Mouse (Mus musculus): ENCODE data around the gene Hydin. TPM values are rescaled to one million over a fixed set of nuclear protein-coding genes. Genes with fewer than 3 reads are reported as not detected.
"Not testable (repeated sequence)": the region's sequence is repeated elsewhere in the genome, so short reads cannot be mapped to it uniquely, and the experiment has no call there.

The Hydin gene
- polyA plus RNA-seq, 2 experiments from 2014 or later, result 0.44 TPM; not detected in 1

DNA sequence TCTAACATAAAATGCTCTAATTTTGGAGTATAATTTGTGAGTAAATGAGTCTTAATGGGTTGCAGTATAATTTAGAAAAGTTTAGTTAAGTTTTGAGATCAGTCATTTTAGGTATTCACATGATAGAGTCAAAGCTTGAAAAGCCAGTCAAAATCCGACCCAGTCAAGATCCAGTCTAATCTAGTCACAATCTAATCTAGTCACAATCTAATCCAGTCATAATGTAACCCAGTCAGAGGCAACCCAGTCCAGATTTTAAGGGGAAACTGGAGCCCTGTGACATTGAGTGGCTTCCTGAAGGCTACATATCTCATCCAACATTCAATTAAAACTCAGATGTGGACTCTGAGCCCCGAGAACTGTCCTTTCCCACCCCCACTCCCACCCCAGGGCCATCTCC is 72.7 kb downstream of the Hydin start:
- ATAC-seq, result no peak

DNA sequence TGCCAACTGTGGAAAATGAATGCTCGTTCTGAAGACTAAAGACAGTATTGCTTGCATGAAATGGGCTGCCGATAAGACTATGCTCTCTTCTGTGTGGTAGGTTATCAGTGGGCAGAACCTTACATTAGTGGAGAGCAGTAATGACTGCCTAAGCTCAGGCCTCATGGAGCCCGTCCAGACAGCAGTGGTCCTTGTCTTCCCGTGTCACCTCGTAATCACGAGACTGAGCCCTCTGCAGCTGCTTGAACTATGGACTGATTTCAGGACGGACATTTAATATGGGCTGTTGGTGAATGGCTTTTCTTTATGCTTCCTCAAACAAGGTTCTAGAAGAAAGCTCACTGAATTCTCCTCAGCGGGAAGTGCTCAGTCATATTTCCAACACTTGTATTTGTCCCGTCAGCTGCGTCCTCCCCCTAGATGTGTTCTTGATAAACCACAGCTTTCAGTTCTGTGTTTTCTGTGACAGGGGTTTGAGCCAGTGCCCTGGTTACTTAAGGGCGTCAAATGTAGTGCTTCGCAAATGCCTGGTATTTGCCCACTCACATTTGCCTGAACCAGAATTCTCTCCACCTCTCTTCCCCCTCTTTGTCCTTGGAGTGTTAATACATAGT is 73.4 kb downstream of the Hydin start:
- no peak for ATAC-seq

DNA sequence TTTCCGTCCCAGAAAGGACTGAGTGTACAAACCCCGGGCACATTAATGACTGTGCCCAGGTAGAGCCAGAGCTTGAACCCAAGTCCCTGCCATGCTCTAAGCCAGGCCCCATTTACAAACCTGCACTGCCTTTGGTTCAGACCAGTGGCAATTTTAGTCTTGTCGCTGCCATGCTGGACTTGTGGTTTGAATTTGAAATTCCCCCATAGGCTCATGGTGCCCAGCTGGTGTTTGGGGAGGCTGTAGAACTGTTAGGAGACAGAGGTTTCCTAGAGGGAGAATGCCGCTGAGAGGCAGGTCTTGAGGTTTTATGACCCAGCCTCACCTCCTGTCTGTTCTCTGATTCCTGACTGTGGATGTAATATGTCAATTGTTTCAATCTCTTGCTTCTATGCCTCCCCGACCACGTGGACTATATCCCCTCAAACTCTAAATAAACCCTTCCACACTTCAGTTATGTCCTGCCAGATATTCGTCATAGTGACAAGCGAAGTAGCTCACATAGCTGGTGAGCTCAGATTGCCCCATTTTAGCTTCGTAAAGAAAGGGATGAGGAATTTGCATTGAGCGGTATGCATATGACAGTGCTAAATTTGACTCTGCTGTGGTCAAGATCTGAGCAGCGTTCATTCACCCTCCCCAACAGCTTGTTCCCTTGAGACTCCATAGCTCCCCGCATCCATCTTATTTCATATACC is 79.1 kb downstream of the Hydin start:
- no peak for ATAC-seq

DNA sequence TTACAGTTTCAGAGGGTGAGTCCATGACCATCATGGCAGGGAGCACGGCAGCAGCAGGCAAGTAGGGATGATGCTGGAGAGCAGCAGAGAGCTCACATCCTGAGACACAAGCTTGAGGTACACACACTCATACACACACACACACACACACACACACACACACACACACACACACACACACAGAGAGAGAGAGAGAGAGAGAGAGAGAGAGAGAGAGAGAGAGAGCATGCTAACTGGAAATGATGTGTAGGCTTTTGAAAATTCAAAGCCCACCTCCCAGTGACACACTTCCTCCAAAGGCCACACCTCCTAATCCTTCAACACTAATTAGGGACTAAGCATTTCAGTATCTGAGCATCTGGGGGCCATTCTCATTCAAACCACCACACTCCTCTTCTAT is 80.1 kb downstream of the Hydin start:
- ATAC-seq, result no peak

DNA sequence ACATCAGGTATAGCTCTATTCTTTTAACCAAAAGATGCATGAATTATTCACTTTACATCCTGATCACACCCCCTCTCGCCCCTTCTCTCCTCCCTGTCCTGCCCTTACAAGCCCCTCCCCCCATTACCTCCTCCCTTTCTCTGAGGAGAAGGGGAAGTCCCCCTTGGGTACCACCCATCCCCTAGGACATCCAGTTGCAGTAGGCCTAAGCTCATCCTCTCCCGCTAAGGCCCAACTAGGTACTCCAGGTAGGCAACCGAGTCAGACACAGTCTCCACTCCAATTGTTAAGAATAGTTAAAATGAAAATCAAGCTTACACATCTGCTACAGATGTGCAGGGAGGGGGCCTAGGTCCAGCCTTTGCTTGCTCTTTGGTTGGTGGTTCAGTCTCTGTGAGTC is 83.9 kb downstream of the Hydin start:
- ATAC-seq, result no peak

DNA sequence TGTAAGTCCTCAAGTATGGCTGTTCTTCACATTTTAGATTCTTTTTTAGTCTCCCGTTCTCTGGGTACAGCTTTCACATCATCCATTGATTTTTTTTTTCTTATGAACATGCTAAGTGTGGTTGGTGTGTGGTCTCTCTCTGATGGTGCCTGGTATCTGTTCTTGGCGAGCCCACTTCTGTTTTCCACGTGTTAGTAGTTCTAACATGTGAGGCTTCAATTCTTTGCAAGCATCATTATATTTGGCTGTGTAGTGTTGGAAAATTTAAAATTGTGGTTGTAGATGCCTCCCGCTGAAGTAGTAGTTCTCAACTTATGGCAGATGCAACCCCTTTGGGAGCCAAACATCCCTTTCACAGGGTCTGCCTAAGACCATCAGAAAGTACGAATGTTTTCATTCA is 85.1 kb downstream of the Hydin start:
- no peak for ATAC-seq

DNA sequence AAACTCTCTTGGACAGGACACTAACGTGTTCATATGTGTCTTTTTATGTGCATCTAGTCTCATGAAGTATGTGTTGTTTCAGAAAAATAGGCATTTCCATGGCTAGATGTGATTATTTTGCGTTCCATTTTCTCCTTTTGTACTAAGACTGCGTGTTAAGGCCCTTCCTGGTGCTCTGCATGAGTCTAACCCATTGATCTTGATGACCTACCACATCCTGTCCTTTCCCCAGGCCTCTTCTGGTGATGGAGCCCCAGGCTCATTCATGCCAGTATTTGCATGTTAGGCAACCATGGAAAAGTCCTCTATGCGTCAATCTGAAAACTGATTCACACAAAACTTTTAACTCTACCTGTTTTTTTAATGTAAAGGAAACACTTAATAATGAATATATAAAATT is 96.2 kb downstream of the Hydin start:
- no peak for ATAC-seq

DNA sequence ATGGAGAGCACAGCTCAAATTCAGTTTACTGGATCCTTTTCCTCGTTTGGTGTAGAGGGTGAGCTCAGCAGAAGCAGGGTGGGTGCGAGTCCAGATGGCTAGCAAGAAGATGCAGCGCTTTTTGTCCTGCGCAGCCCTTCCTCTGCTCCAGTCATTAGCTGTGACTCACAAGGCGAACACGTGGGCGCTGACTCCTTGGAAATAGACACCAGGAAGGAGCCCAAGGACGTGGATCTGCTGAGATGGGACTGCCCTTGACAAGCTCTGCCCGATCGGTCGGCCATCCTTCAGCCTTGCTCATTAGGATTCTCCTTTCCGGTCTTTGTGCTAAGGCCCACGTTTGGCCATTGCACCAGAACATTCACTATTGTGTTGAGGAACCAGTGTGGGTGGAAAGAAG is 106.1 kb downstream of the Hydin start:
- no peak for ATAC-seq

DNA sequence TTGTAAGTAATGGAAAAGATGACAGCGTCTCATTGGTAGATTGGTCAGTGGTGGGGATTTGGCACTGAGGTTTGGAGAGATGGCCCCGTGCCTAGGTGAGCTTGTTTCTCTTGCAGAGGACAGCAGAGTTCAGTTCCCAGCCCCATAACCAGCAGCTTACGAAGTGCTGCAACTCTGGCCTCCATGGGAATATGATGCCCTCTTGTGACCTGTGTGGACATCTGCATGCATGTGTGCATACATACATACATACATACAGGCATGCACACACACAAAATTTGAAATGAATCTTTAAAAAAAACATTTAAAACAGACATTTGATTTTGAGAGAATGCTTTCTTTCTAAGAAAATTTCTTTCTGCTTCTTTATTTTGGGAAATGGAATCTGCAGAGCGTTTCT is 106.9 kb downstream of the Hydin start:
- ATAC-seq, result no peak

DNA sequence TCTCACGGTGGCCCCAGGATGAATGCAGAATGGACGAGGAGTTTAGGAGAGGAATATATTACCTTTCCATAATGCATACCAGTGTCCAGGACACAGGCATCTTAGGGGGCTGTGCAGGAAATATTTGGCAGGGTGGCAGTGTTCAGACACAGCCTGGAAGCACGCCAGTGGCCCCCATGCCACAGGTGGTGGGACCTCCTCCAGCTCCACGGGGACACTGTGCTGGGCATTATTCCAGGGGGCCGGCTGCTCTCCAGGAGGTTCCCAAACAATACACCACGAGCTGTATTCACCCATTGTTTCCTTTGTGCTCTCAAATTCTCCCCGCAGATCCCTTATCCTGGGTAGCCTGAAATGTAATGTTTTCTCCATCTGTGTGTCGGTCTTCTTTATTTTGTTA is 116.0 kb downstream of the Hydin start:
- no peak for ATAC-seq

DNA sequence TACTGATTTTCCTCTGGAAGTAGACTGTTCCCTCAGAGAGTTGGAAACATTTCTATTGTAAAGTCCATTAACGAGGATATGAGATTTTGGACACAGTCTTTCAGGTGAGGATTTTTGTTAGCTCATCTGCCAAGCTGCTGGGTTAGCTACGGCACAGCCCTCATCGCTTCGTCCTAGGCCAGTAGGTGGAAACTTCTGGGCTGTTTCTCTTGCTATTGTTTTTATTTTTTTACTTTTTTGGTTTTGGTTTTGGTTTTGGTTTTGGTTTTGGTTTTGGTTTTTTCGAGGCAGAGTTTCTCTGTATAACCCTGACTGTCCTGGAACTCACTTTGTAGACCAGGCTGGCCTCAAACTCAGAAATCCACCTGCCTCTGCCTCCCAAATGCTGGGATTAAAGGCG is 117.9 kb downstream of the Hydin start:
- not testable (repeated sequence) for ATAC-seq

DNA sequence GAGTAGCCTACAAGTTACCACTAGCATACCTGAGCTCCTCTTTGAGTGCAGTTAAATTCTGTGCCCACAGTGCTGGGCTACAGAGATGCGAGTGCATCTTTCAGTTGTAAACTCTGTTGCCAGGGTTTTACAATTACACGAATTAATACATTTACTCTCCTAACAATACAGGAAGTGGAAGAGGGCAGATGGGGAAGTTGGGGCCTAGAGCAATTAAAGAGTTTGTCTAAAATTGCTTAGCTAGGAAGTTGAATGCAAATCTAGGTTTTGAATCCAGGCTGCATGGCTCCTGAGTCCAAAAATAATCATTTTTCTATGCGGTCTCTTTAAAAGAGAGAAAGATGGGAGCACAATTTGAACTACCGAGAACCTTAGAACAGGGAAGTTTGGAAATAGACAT is 128.9 kb downstream of the Hydin start:
- no peak for ATAC-seq

DNA sequence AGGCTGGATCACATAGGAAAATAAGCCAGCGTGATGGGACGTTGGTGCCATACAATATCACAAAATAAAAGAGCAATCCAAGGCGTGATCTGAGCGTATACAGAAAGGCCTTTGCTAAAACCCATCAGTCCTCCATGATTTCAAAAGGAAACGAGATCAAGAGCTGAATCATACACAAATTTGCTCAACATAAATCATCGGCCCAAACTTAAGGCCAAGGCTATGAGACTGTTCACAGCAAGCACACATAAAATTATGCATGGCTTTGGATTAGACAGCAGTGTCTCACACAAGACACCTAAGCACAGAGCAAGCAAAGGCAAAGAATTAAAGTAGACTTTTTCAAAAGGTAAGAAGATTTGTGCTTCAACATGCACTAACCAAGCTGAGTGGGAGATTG is 133.8 kb downstream of the Hydin start:
- no peak for ATAC-seq

DNA sequence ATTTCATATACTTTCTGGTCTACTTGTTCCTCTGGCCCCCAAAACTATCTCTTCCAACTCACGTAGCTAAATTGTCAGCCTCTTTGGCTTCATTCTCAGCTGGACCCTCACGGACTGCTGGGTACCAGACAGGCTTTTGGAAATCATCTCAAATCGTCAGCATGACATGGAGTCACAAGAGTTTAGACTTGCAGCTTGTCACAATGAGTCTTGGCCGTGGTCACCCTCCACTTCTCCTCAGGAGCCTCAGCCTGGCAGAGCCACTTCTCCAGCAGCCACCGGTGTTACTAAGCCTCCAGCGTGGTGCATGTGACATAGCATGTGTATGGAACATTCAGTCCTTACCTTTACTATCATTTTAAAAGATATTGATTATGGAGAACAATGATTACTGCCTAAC is 135.5 kb downstream of the Hydin start:
- no peak for ATAC-seq

DNA sequence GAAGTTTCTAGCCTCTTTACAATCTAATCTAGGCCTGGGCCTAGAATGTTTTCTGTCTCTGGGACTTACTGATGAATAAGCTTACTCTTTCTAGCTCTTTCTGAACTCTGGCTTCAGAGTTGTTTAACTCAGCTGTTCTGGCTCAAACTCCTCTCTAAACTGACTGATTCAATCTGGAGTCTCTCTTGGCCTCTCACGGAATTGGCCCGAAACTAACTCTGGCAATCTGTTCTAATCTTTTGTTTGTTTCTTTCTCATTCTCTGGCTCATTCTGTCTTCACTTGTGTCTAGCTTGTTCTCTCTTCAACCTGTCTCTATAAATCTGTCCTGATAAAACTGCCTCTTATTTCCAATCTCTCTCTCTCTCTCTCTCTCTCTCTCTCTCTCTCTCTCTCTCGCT is 137.7 kb downstream of the Hydin start:
- ATAC-seq, result no peak

DNA sequence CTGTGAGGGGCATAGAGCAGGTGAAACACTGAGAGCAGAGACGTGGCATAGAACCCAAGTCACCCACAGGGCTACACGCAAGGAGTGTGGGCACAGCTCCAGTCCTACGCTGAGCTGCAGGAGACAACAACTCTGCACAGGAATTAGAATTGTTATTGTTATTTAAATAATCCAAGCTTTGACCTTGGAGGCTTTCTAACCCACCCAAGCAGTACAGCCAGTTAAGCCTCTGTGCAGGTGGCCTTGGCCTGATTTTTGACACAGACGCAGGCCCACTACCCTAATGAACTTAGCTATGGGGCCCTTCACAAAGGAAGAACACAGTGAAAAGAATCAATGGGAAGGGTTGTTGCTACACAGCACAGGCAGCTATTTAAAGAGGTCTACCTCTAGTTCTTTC is 148.3 kb downstream of the Hydin start:
- ATAC-seq, result no peak

DNA sequence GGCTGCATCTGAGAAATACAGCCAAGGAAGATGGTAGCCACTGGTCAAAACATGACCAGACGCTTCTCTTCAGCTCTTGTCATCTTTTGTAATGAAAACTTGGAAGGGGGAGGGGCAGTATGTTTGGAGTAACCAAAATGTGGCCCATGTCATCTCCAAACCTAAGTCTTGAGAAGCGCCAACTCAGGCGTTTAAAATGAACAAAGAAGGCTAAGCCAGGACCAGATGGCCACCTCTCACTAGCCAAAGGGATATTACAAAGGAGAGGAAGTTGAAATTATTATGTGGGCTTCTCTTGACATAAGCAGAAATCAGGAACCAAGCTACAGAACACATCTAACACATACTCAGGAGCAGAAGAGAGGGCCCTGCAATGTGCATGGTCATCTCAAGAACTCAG is 150.2 kb downstream of the Hydin start:
- no peak for ATAC-seq

DNA sequence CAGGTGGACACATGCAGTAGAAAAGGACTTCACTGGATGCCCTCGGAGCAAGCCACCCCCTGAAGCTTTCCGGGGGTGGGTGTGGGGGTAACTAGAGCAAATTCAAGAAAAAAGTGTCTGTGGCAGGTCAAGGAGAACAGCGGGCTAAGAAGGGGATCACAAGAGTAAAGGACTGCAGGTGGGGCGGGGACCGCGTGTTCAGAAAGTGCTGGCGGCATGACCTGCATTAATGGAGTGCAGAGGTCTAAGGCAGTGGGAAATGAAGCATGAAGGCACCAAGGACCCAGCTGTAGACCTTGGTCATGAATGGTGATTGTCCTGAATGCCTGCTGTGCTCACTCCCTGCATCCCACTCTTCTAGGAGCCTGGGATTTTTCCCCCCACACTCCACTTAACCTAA is 151.0 kb downstream of the Hydin start:
- ATAC-seq, result no peak

DNA sequence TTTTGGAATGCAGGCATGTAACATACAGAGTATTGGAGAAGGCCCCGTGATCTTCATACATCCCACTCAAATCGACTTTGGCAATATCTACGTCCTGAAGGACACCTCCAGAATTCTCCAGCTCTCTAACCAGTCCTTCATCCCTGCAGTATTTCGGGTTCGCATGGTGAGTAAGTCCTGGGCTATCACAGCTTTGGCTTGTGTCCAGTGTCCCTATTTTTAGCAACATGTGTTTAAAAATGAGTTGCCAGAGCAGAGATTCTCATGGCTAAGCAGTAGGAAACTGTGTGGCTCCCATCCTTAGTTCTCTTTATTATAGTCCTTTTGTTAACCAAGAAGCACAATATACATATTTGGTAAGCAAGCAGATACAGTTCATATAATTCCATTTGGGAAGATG is 152.9 kb downstream of the Hydin start:
- ATAC-seq, result no peak

DNA sequence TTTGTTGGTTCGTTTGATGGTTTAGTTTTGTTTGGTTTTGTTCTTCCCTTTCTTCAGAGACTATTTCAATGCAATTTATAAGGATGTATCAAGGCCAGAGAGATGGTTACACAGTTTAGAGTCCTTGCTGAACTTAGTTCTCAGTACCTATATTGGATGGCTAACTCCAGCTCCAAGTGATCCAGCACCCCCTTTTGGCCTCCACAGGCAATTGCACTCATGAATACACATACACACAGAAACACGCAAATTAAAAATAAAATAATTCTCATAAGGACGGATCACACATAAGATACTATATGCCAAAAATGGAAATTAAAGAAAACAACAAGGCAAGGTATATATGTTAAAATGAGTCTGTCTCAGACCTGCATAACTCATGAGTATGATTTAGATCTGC is 153.4 kb downstream of the Hydin start:
- ATAC-seq, result no peak

DNA sequence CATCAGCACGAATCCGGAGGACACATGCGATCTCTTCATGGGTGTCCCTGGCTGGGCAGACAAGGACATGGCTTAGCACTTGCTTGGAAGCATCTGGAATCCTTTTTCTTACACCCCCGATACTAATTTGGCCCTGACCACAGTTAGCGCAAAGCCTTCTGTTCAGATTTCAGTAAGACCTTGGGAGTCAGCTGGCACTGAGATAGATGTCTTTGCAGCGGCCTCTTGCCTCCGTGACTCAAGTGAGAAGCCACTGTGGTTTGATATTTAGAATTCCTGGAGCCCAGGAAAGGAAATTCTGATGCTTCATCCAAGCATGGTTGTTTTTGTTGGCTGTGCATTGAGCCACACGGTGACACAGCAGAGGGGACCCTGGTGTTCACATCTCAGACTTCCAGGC is 157.4 kb downstream of the Hydin start:
- no peak for ATAC-seq

DNA sequence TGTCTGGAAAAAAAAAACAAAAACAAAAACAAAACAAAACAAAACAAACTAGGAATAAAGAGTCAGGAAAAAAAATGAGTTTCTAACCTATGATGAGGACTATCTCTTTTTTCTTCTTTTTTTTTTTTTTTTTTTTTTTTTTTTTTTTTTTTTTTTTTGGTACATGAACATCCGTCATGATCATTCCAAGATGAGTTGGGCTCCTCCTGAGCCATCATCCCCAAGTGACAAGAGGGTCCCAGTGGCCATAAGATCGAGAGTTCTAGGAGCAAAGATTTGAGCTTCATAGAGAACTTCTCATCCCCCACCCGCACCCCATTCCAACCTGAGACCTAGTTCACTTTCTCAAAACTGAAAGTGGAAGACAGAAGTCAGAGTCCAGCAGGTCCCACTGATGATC is 164.6 kb downstream of the Hydin start:
- ATAC-seq, result no peak

DNA sequence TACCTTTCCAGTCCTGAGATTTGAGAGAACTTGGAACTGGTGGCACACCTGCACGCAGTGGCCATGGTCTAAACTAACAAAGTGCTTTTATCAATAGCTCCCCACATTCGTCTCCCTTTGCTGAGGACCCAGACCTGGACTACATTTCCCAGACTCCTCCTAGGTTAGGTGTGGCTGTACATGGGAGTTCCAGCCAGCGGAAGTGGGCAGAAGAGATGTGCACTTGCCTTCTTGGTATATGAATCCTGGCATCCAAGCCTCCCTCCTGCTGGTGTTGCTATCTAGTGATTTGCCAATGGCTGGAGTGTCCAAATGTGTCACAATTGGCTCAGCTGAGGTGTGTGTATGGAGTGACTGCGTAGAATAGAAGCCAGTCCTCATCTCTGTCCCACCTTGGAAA is 173.8 kb downstream of the Hydin start:
- no peak for ATAC-seq

DNA sequence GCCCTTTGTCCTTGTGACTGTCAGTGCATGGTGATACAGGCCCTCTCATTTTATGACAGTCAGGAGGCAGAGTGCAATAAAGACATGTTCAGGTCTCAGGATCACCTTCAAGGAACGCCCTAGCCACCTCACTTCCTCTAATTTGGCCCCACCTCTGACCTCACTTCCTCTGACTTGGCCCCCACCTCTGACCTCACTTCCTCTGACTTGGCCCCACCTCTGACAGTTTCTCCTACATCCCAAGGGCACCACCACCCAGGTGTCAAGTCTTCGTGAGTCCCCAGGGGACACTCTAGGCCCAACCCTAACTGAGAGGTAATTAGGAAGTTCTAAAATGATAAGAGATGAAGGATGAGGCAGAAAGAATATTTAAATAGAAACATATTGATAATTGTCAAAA is 177.5 kb downstream of the Hydin start:
- ATAC-seq, result no peak

DNA sequence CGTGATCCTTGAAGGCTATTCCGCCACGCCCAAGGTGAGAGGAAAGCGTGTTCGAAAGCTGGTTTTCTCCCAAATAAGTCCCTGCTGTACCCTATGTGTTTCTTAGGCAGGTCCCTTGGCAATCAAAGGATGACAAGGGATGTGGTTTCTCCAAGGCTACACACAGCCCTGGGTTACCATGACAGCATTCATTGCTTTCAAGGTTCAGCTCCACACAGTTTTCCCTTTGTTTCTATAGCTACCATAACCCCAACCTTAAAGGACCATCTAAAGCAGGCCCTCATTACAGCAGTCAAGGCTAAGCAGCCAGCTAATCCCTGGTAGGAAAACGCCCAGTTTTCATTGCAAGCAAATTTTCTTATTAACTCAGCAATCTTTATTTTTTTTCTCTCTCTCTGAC is 183.7 kb downstream of the Hydin start:
- ATAC-seq, result no peak
